Mouse (Mus musculus) hindbrain, embryonic 15.5 days (tissue): Measurements from ENCODE around the gene Rapgef4. TPM values are rescaled to one million over a fixed set of nuclear protein-coding genes. Genes with fewer than 3 reads are reported as not detected.

Experiments used
- ATAC-seq: fragments of 200-750 bp; cut with Nextera tagmentation; 2 replicates; pipeline ENCODE4 v1.8.0; 2017; ENCODE audit warnings: low read depth, moderate number of reproducible peaks, moderate TSS enrichment; ENCODE audit not compliant: low FRiP score
- H3K27ac ChIP-seq: fragments of 300-500 bp; sonication (generic); replicated peaks from 2 replicates; pipeline ENCODE4 v1.5.1; 2015; ENCODE audit warnings: mild to moderate bottlenecking, inconsistent platforms
- H3K27me3 ChIP-seq: fragments of 300-500 bp; sonication (generic); 2 replicates; pipeline ENCODE4 v1.6.1; 2015; ENCODE audit warnings: control low read depth, inconsistent platforms
- H3K36me3 ChIP-seq: fragments of 300-500 bp; sonication (generic); 2 replicates; pipeline ENCODE4 v1.6.1; 2015; ENCODE audit warnings: control low read depth, inconsistent platforms
- H3K4me1 ChIP-seq: fragments of 300-500 bp; sonication (generic); replicated peaks from 2 replicates; pipeline ENCODE4 v1.6.1; 2015; ENCODE audit warnings: control low read depth, inconsistent platforms
- H3K4me2 ChIP-seq: fragments of 300-500 bp; sonication (generic); 2 replicates; pipeline ENCODE4 v1.6.1; 2015; ENCODE audit warnings: moderate library complexity, mild to moderate bottlenecking, inconsistent platforms
- H3K4me3 ChIP-seq: fragments of 300-500 bp; sonication (generic); 2 replicates; pipeline ENCODE4 v1.5.1; 2015; ENCODE audit warnings: mild to moderate bottlenecking, inconsistent platforms
- H3K9ac ChIP-seq: fragments of 300-500 bp; sonication (generic); 2 replicates; pipeline ENCODE4 v1.6.1; 2015; ENCODE audit warnings: inconsistent platforms
- H3K9me3 ChIP-seq: fragments of 300-500 bp; sonication (generic); 2 replicates; pipeline ENCODE4 v1.6.1; 2016; ENCODE audit warnings: control low read depth, inconsistent platforms
- WGBS: fragments of 180-500 bp; shearing (Covaris S2); methylation state at CpG from one replicate; pipeline ENCODE4 v1.1.7; 2015; 5-methylcytosine and 5-hydroxymethylcytosine counted together
- polyA plus RNA-seq: library from polyadenylated mRNA; unstranded; fragments of >200 nt; fragmentation: Nextera tagmentation; extraction: Ambion mirVana; gene quantifications from 2 replicates; pipeline ENCODE4 v1.2.1, GENCODE M21; 2015

Gene Rapgef4
- polyA plus RNA-seq, 1 experiment from 2014 or later, result 34.2 TPM

DNA sequence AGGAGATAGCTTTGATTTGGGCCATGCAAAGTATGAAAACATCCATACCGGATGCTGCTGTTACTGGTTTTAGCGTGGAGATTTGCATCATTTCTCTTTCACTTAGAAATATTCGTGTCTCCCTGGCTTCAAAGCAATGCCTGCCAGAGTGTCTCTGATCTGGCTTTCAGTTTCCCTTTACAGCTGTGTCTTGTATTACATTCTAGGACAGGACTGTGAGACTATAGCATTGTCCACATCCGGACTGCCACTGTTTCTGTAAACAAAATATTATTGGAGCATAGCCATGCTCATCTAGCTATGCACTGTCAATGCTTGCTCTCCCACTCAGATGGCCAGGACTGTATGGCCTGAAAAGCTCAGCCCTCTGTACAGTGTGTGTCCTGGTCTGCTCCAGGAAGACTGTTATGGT lies 133.1 kb downstream of the Rapgef4 start:
- H3K36me3 ChIP-seq, result no peaks in the 10 kb centered on the region
- no peaks in the 10 kb centered on the region for H3K9me3 ChIP-seq
- no peak overlapping the region for H3K4me2 ChIP-seq
- H3K4me3 ChIP-seq, result no peak overlapping the region
- 0 out of 2 replicates have a peak, but pooled peaks have one; percentile 19 for ATAC-seq
- H3K4me1 ChIP-seq, result peaks cover 8% of the 10 kb centered on the region; the same call in 1 of the 2 replicates
- no peak overlapping the region for H3K9ac ChIP-seq
- WGBS, result 79% methylated on average over 4 of the region's 4 CpGs
- H3K27me3 ChIP-seq, result no peaks in the 10 kb centered on the region
- 0 out of 2 replicates have a peak overlapping the region, but pooled peaks have one; percentile 8 for H3K27ac ChIP-seq

GRCm38 (mm10) chr2:72116103-72116502 lies 135.1 kb downstream of the Rapgef4 start:
- Histone ChIP-seq H3K9ac (no peak overlapping the region), H3K4me1 (peaks cover 8% of the 10 kb centered on the region; the same call in 1 of the 2 replicates), H3K36me3 (no peaks in the 10 kb centered on the region), H3K27me3 (no peaks in the 10 kb centered on the region), H3K4me2 (no peak overlapping the region), H3K4me3 (no peak overlapping the region), H3K27ac (no peak overlapping the region), H3K9me3 (no peaks in the 10 kb centered on the region)
- no peak for ATAC-seq
- 78% methylated on average over 7 of the region's 7 CpGs for WGBS

DNA sequence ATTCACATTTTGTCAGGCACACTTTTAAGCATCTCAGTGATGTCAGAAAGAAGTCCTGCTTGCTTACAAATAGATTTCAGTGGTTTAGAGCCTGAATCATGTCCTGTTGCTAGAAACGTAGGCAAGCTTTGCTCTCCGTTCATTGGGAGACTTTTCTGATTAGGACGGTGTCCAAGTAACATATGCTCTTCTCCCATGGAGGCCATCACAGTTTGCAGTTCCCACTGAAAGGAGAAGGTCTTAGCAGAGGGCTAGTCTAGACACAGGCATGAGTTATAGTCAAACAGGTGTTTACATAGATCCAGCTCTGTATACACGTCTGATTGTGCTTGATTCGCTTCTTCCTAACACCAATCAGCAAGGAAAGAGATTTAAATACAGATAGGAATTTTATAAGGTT lies 135.7 kb downstream of the Rapgef4 start:
- no peak overlapping the region for H3K4me2 ChIP-seq
- no peak overlapping the region for H3K27ac ChIP-seq
- ATAC-seq, result no peak
- H3K36me3 ChIP-seq, result no peaks in the 10 kb centered on the region
- WGBS, result 66% methylated on average over 5 of the region's 5 CpGs
- no peak overlapping the region for H3K9ac ChIP-seq
- H3K4me3 ChIP-seq, result no peak overlapping the region
- no peaks in the 10 kb centered on the region for H3K27me3 ChIP-seq
- H3K9me3 ChIP-seq, result no peaks in the 10 kb centered on the region
- H3K4me1 ChIP-seq, result peaks cover 8% of the 10 kb centered on the region; the same call in 1 of the 2 replicates

- no peak overlapping the region for H3K9ac ChIP-seq
- 0 out of 2 replicates have a peak overlapping the region, but pooled peaks have one; percentile 21 for H3K27ac ChIP-seq
- H3K9me3 ChIP-seq, result no peaks in the 10 kb centered on the region
- WGBS, result 66% methylated on average over 15 of the region's 15 CpGs
- no peak for ATAC-seq
- H3K4me1 ChIP-seq, result peaks cover 8% of the 10 kb centered on the region; the same call in 1 of the 2 replicates
- no peaks in the 10 kb centered on the region for H3K27me3 ChIP-seq
- H3K4me2 ChIP-seq, result no peak overlapping the region
- no peak overlapping the region for H3K4me3 ChIP-seq
- no peaks in the 10 kb centered on the region for H3K36me3 ChIP-seq
Observed at GRCm38 (mm10) chr2:72117138-72118011, 136.3 kb downstream of the Rapgef4 start.

DNA sequence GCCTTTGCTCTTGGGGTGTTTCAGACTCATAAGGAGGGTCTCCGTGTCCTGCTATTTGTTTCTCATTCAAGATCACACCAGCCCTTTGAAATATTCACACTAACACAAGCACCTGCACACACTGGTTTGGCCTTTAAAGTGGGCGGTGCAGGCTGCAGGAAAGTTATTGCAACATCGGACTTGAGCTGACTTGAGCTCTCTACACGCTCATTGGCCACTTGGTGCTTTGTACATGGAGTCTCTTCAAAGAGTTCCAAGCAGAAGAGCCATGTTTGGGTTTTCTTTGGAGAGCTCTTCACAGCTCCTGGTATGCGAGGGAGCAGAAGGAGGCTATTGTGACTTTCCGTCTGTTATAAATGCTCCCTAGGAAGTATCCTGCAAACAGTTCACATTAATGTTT lies 139.2 kb downstream of the Rapgef4 start:
- H3K36me3 ChIP-seq, result no peaks in the 10 kb centered on the region
- ATAC-seq, result no peak
- no peak overlapping the region for H3K4me3 ChIP-seq
- H3K4me2 ChIP-seq, result no peak overlapping the region
- H3K27me3 ChIP-seq, result no peaks in the 10 kb centered on the region
- H3K9ac ChIP-seq, result no peak overlapping the region
- WGBS, result 78% methylated on average over 6 of the region's 6 CpGs
- no peak overlapping the region for H3K27ac ChIP-seq
- H3K9me3 ChIP-seq, result no peaks in the 10 kb centered on the region
- peaks cover 8% of the 10 kb centered on the region; the same call in 1 of the 2 replicates for H3K4me1 ChIP-seq

GRCm38 (mm10) chr2:72122410-72123223 lies 141.6 kb downstream of the Rapgef4 start:
- Histone ChIP-seq H3K4me2 (peak overlapping the region; percentile 26; the same call in 1 of the 2 replicates), H3K4me3 (no peak overlapping the region), H3K27me3 (no peaks in the 10 kb centered on the region), H3K27ac (no peak overlapping the region), H3K4me1 (no peaks in the 10 kb centered on the region), H3K9ac (no peak overlapping the region), H3K36me3 (no peaks in the 10 kb centered on the region), H3K9me3 (no peaks in the 10 kb centered on the region)
- 48% methylated on average over 14 of the region's 14 CpGs for WGBS
- peak; percentile 45; the same call in 1 of the 2 replicates for ATAC-seq

DNA sequence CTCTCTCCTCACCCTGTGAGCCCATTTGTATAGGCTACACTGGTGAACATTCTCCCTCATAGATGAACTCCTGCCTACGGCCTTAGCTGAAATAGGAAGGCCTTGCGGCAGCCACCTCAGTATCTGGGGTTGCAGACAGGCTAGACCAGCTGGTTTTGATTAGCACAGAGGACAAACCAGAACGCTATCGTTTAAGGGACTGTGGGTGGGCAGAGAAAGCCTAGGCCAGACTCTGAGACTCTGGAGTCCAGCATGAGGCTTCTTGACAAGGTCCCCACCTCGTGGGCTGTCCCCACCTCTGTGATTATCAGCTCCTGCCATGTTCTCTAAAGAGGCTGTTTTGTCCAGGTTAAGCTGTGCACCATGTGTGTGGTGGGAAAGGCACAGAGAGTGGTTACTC lies 142.8 kb downstream of the Rapgef4 start:
- H3K9ac ChIP-seq, result no peak overlapping the region
- H3K36me3 ChIP-seq, result no peaks in the 10 kb centered on the region
- no peak overlapping the region for H3K27ac ChIP-seq
- H3K4me1 ChIP-seq, result no peaks in the 10 kb centered on the region
- no peak overlapping the region for H3K4me2 ChIP-seq
- H3K9me3 ChIP-seq, result no peaks in the 10 kb centered on the region
- no peak for ATAC-seq
- H3K4me3 ChIP-seq, result no peak overlapping the region
- no peaks in the 10 kb centered on the region for H3K27me3 ChIP-seq
- 87% methylated on average over 5 of the region's 5 CpGs for WGBS

GRCm38 (mm10) chr2:72125786-72126185 lies 144.7 kb downstream of the Rapgef4 start:
- ATAC-seq, result no peak
- H3K4me3 ChIP-seq, result no peak overlapping the region
- H3K27me3 ChIP-seq, result no peaks in the 10 kb centered on the region
- 89% methylated on average over 3 of the region's 3 CpGs for WGBS
- no peak overlapping the region for H3K9ac ChIP-seq
- no peak overlapping the region for H3K4me2 ChIP-seq
- no peak overlapping the region for H3K27ac ChIP-seq
- H3K36me3 ChIP-seq, result no peaks in the 10 kb centered on the region
- H3K9me3 ChIP-seq, result no peaks in the 10 kb centered on the region
- H3K4me1 ChIP-seq, result no peaks in the 10 kb centered on the region

GRCm38 (mm10) chr2:72126411-72126810 lies 145.4 kb downstream of the Rapgef4 start:
- 97% methylated on average over 2 of the region's 2 CpGs for WGBS
- H3K4me1 ChIP-seq, result no peaks in the 10 kb centered on the region
- no peak overlapping the region for H3K4me3 ChIP-seq
- H3K27ac ChIP-seq, result no peak overlapping the region
- no peaks in the 10 kb centered on the region for H3K9me3 ChIP-seq
- H3K27me3 ChIP-seq, result no peaks in the 10 kb centered on the region
- H3K9ac ChIP-seq, result no peak overlapping the region
- no peaks in the 10 kb centered on the region for H3K36me3 ChIP-seq
- no peak overlapping the region for H3K4me2 ChIP-seq
- ATAC-seq, result no peak

- no peaks in the 10 kb centered on the region for H3K27me3 ChIP-seq
- H3K9me3 ChIP-seq, result no peaks in the 10 kb centered on the region
- H3K27ac ChIP-seq, result no peak overlapping the region
- no peak for ATAC-seq
- H3K9ac ChIP-seq, result no peak overlapping the region
- WGBS, result 80% methylated on average over 8 of the region's 8 CpGs
- H3K4me1 ChIP-seq, result no peaks in the 10 kb centered on the region
- no peak overlapping the region for H3K4me3 ChIP-seq
- no peak overlapping the region for H3K4me2 ChIP-seq
- no peaks in the 10 kb centered on the region for H3K36me3 ChIP-seq
Observed at GRCm38 (mm10) chr2:72129612-72130311, 148.7 kb downstream of the Rapgef4 start.

GRCm38 (mm10) chr2:72132222-72132621 lies 151.2 kb downstream of the Rapgef4 start:
- no peak for ATAC-seq
- H3K4me3 ChIP-seq, result no peak overlapping the region
- WGBS, result 96% methylated on average over 3 of the region's 3 CpGs
- no peaks in the 10 kb centered on the region for H3K9me3 ChIP-seq
- H3K27ac ChIP-seq, result no peak overlapping the region
- H3K4me2 ChIP-seq, result no peak overlapping the region
- no peaks in the 10 kb centered on the region for H3K4me1 ChIP-seq
- H3K9ac ChIP-seq, result no peak overlapping the region
- no peaks in the 10 kb centered on the region for H3K27me3 ChIP-seq
- no peaks in the 10 kb centered on the region for H3K36me3 ChIP-seq
